Mouse (Mus musculus): ENCODE measurements around the gene 4933425L06Rik.

The 4933425L06Rik gene

GRCm38 (mm10) chr13:105081862-105082261 is at the start of gene 4933425L06Rik:
4933425L06Rik (plus strand) TSS chr13:105082122.
- in situ Hi-C loops (cut with MboI; ENCODE audit: low pct_unique_long_range_greater_than_20kb in 1 of 2, low sequenced_read_pairs in 2 of 2, unreplicated experiment in 1 of 2) = no loop called here

GRCm38 (mm10) chr13:105037816-105038215 is 44.1 kb upstream of the 4933425L06Rik start:
- in situ Hi-C loops (cut with MboI; ENCODE audit: low pct_unique_long_range_greater_than_20kb in 1 of 2, low sequenced_read_pairs in 2 of 2, unreplicated experiment in 1 of 2) = no loop called here

- in situ Hi-C loops (cut with MboI; ENCODE audit: low pct_unique_long_range_greater_than_20kb in 1 of 2, low sequenced_read_pairs in 2 of 2, unreplicated experiment in 1 of 2) = no loop called here
These were observed 43.6 kb upstream of the 4933425L06Rik start for GRCm38 (mm10) chr13:105038334-105038733.

GRCm38 (mm10) chr13:105043882-105044281 is 38.0 kb upstream of the 4933425L06Rik start:
- in situ Hi-C loops (cut with MboI; ENCODE audit: low pct_unique_long_range_greater_than_20kb in 1 of 2, low sequenced_read_pairs in 2 of 2, unreplicated experiment in 1 of 2) = no loop called here

- in situ Hi-C loops (cut with MboI; ENCODE audit: low pct_unique_long_range_greater_than_20kb in 1 of 2, low sequenced_read_pairs in 2 of 2, unreplicated experiment in 1 of 2) = no loop called here
These were observed 34.5 kb upstream of the 4933425L06Rik start for GRCm38 (mm10) chr13:105047377-105047776.

GRCm38 (mm10) chr13:105048662-105049061 is 33.3 kb upstream of the 4933425L06Rik start:
- in situ Hi-C loops (cut with MboI; ENCODE audit: low pct_unique_long_range_greater_than_20kb in 1 of 2, low sequenced_read_pairs in 2 of 2, unreplicated experiment in 1 of 2) = no loop called here

- in situ Hi-C loops (cut with MboI; ENCODE audit: low pct_unique_long_range_greater_than_20kb in 1 of 2, low sequenced_read_pairs in 2 of 2, unreplicated experiment in 1 of 2) = no loop called here
These were observed 30.5 kb upstream of the 4933425L06Rik start for GRCm38 (mm10) chr13:105051432-105051831.

GRCm38 (mm10) chr13:105053618-105054017 is 28.3 kb upstream of the 4933425L06Rik start:
- in situ Hi-C loops (cut with MboI; ENCODE audit: low pct_unique_long_range_greater_than_20kb in 1 of 2, low sequenced_read_pairs in 2 of 2, unreplicated experiment in 1 of 2) = no loop called here

GRCm38 (mm10) chr13:105054181-105054940 is 27.6 kb upstream of the 4933425L06Rik start, which contains the start of gene Rgs7bp:
Rgs7bp (minus strand) TSS chr13:105054930.
- in situ Hi-C loops (cut with MboI; ENCODE audit: low pct_unique_long_range_greater_than_20kb in 1 of 2, low sequenced_read_pairs in 2 of 2, unreplicated experiment in 1 of 2) = no loop called here

- in situ Hi-C loops (cut with MboI; ENCODE audit: low pct_unique_long_range_greater_than_20kb in 1 of 2, low sequenced_read_pairs in 2 of 2, unreplicated experiment in 1 of 2) = no loop called here
These were observed 27.0 kb upstream of the 4933425L06Rik start for GRCm38 (mm10) chr13:105054941-105055309.

- in situ Hi-C loops (cut with MboI; ENCODE audit: low pct_unique_long_range_greater_than_20kb in 1 of 2, low sequenced_read_pairs in 2 of 2, unreplicated experiment in 1 of 2) = no loop called here
These were observed 26.5 kb upstream of the 4933425L06Rik start for GRCm38 (mm10) chr13:105055374-105055773.

GRCm38 (mm10) chr13:105066119-105066518 is 15.8 kb upstream of the 4933425L06Rik start:
- in situ Hi-C loops (cut with MboI; ENCODE audit: low pct_unique_long_range_greater_than_20kb in 1 of 2, low sequenced_read_pairs in 2 of 2, unreplicated experiment in 1 of 2) = no loop called here

- in situ Hi-C loops (cut with MboI; ENCODE audit: low pct_unique_long_range_greater_than_20kb in 1 of 2, low sequenced_read_pairs in 2 of 2, unreplicated experiment in 1 of 2) = no loop called here
These were observed 14.8 kb upstream of the 4933425L06Rik start for GRCm38 (mm10) chr13:105066890-105067845.

GRCm38 (mm10) chr13:105089276-105089675 is 7.4 kb downstream of the 4933425L06Rik start:
- in situ Hi-C loops (cut with MboI; ENCODE audit: low pct_unique_long_range_greater_than_20kb in 1 of 2, low sequenced_read_pairs in 2 of 2, unreplicated experiment in 1 of 2) = no loop called here

- in situ Hi-C loops (cut with MboI; ENCODE audit: low pct_unique_long_range_greater_than_20kb in 1 of 2, low sequenced_read_pairs in 2 of 2, unreplicated experiment in 1 of 2) = no loop called here
These were observed 14.4 kb downstream of the 4933425L06Rik start for GRCm38 (mm10) chr13:105096316-105096715.

GRCm38 (mm10) chr13:105100705-105101104 is 18.8 kb downstream of the 4933425L06Rik start:
- in situ Hi-C loops (cut with MboI; ENCODE audit: low pct_unique_long_range_greater_than_20kb in 1 of 2, low sequenced_read_pairs in 2 of 2, unreplicated experiment in 1 of 2) = no loop called here

- in situ Hi-C loops (cut with MboI; ENCODE audit: low pct_unique_long_range_greater_than_20kb in 1 of 2, low sequenced_read_pairs in 2 of 2, unreplicated experiment in 1 of 2) = no loop called here
These were observed 22.5 kb downstream of the 4933425L06Rik start for GRCm38 (mm10) chr13:105104385-105104784.

- in situ Hi-C loops (cut with MboI; ENCODE audit: low pct_unique_long_range_greater_than_20kb in 1 of 2, low sequenced_read_pairs in 2 of 2, unreplicated experiment in 1 of 2) = no loop called here
These were observed 29.7 kb downstream of the 4933425L06Rik start for GRCm38 (mm10) chr13:105111599-105111998.

GRCm38 (mm10) chr13:105121617-105122016 is 39.7 kb downstream of the 4933425L06Rik start:
- in situ Hi-C loops (cut with MboI; ENCODE audit: low pct_unique_long_range_greater_than_20kb in 1 of 2, low sequenced_read_pairs in 2 of 2, unreplicated experiment in 1 of 2) = no loop called here

All from mouse embryonic stem cell (cell line).